Mouse (Mus musculus) gastrocnemius, adult 8-10 months (tissue): Measurements from ENCODE around the gene Sorcs3. TPM values are rescaled to one million over a fixed set of nuclear protein-coding genes. Genes with fewer than 3 reads are reported as not detected.

Source experiments
- DNase-seq, 2 experiments: peaks; one replicate each; pipeline ENCODE4 v3.0.0; 2022; ENCODE audit warnings: low spot score in 2 of 2
- total RNA-seq, 4 experiments: library from RNA; stranded (reverse); gene quantifications; 2 replicates each; pipeline ENCODE4 v1.2.4; 2022

Sorcs3 gene
- total RNA-seq, result not detected

DNA sequence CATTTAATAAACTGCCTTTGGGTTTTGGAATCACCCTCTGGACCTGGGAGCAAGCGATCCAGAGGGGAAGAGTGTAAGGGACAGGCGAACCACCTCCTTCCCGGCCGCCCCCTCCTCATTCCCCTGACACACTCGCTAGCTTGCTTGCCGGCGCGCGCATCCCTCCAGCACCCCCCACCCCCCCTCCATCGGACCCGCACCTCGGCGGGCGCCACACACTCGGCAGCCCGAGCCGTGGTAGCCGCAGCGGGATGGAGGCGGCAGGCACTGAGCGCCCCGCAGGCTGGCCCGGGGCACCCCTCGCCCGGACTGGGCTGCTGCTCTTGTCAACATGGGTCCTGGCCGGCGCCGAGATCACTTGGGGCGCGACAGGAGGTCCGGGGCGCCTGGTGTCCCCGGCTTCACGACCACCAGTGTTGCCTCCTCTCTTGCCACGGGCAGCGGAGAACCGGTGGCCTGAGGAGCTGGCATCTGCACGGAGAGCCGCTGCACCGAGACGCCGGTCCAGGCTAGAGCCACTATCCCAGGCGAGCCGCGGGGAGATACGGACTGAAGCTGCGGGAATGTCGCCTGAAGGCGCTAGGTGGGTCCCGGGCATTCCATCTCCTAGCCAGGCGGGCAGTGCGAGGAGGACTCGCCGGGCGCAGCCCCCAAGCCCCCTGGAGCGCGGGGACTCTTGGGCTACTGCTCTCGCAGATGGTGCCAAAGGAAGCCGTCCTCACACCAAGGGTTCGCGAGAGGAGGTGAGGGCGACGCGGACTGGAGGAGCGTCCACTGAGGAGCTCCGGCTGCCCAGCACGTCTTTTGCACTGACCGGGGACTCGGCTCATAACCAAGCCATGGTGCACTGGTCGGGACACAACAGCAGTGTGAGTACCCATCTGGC, at the start of gene Sorcs3:
Sorcs3 (plus strand) TSS at position 97 of the 886 bp plus-strand sequence.
- no peak for DNase-seq

DNA sequence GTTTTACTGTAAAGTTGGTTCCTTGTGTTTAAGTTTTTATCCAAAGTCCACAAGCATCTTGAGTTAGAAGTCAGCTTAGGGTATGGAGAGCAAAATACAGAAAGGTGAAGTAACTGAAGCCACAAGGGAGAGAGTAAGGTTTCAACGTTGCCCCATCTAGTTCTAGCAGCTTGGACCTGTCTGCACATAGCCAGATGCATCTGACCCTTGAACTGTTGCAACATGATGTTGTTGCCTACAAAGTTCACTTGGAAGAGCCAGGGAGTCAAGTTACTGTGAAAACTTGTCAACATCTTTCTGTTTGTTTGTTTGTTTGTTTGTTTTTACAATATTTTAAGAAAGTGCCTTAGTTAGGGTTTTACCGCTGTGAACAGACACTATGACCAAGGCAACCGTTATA, 40.5 kb upstream of the Sorcs3 start:
- DNase-seq, result no peak

GRCm38 (mm10) chr19:48167110-48167509, 38.7 kb upstream of the Sorcs3 start:
- DNase-seq, result no peak

DNA sequence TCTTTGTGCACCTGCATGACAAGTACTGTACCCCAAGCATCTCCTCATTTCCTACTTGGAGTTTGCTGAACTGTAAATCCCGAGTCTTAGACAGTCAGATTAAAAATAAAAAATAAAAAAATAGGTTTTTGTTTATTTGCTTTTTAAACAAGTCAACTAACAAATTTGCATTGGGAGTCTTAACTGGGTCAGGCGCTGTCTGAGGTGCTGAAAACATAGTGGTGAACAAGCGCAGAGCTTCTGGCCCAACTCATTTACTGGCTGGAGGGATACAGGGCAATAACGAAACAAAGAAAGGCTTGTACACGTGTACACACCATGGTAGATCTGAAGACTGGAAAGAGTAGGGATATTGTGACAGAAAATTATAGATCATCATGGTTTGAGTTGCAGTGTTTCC, 37.5 kb upstream of the Sorcs3 start:
- no peak for DNase-seq

- no peak for DNase-seq
Measured at GRCm38 (mm10) chr19:48174717-48175116, 31.1 kb upstream of the Sorcs3 start.

GRCm38 (mm10) chr19:48203928-48204470, 1.8 kb upstream of the Sorcs3 start:
- DNase-seq, result no peak

DNA sequence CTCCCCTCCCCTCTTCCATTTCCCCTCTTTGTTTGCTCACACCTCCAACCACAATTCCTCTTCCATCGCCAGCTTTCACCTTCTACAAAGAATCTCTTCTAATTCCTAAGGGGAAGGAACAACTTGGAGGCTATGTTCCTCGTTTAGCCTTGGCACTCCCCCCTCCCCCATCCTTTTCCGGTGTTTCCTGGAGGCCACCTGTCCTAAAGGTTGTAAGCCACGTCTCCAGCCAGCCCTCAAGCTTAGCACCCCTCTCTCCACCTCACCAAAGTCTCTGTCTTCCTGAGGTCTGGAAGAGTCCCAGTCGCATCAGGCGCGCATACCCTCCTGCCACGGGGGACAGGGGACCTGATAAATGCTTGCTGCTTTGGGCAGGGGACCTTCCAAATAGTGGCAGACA, 1.3 kb upstream of the Sorcs3 start:
- DNase-seq, result no peak

- no peak for DNase-seq
Measured at GRCm38 (mm10) chr19:48204892-48205761, 698 bp upstream of the Sorcs3 start.

DNA sequence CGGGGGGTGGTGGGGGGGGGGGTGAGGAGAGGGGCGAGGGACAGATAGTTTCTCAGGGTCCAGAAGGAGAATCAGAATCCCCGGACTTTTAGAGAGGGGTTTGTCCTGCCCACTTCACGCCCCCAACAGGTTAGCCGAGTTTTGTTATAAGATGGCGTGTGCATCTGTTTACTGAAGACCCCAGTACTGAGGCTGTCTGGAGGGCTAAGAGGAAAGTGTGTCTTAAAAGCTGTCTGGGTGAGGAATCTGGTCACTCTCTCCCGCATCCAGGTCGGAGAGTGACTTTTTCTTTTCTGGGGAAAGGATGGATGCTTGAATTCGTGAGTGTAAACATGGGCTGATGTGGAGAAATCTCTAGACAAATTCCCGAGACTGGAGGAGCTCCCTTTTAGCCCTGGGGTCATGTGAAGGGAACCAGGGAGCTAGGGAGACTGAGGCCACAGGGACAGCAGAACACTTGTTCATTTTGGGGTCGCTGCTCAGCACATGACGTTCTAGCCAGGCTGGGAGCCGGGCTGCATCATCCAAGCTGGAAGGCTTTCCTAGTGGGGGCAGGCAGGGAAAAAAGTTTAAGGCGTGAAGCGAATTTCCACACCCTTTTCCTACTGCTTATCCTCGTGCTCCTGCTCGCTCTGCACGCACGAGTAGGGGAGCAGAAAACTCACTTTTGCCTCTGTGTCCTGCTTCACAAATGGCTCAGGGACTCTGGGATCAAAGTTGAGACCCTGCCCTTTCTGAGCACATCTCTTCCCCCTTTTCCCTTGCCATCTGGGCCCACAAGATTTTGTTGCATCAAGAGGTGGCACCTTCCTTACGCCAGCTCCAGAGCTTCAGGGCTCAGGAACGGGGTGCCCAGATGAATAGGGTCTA, 1.3 kb downstream of the Sorcs3 start:
- no peak for DNase-seq

- no peak for DNase-seq
Measured at GRCm38 (mm10) chr19:48207731-48208370, 2.0 kb downstream of the Sorcs3 start.

GRCm38 (mm10) chr19:48215379-48215778, 9.6 kb downstream of the Sorcs3 start:
- DNase-seq, result no peak

- no peak for DNase-seq
Measured at GRCm38 (mm10) chr19:48237786-48238372, 32.1 kb downstream of the Sorcs3 start.

DNA sequence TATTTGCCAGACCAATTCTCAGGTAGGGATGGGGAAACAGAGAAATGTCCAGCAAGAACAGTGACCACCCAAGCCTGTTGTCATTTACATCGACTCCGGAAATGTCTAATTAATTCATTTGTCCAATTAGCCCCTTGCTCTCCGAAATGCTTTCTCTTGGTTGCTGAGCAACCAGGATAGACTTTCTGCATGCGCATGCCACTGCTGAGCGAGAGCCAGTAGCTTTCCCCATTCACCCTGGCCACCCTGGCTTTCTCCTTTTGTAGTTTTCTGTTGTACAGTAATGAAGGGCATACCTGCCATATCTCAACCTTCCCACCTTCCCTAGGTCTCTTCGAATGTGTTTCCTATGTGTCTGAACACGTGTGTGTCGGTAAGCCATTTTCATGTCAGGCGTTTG, 32.6 kb downstream of the Sorcs3 start:
- DNase-seq, result no peak

GRCm38 (mm10) chr19:48240960-48241359, 35.1 kb downstream of the Sorcs3 start:
- DNase-seq, result no peak

DNA sequence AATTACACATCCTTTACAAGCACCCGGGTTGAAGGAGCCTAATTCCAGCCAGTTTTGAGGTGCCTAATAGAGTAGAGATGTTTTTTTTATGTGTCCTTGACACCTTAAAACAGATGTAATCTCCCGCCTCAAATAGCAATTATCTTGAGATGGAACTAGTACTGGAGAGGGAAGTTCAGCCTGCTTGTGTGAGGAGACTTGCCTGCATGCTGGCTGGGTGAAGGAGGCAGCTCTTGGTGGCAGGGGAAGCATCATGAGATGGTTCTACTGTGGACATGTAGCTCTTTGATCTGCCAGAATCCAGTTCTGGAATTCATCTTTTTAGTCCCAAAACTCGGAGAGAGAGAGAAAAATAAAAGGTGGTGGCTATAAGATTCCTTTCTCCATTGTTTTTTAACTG, 38.2 kb downstream of the Sorcs3 start:
- no peak for DNase-seq

- DNase-seq, result no peak
Measured at GRCm38 (mm10) chr19:48259223-48259622, 53.4 kb downstream of the Sorcs3 start.

- DNase-seq, result no peak
Measured at GRCm38 (mm10) chr19:48260671-48261070, 54.8 kb downstream of the Sorcs3 start.

- DNase-seq, result no peak
Measured at GRCm38 (mm10) chr19:48263750-48264149, 57.9 kb downstream of the Sorcs3 start.

GRCm38 (mm10) chr19:48280273-48280672, 74.4 kb downstream of the Sorcs3 start:
- DNase-seq, result no peak

GRCm38 (mm10) chr19:48282250-48282649, 76.4 kb downstream of the Sorcs3 start:
- no peak for DNase-seq
